Mouse (Mus musculus) heart, adult 8-10 months (tissue): ENCODE measurements around the gene Clec14a. TPM values are rescaled to one million over a fixed set of nuclear protein-coding genes. Genes with fewer than 3 reads are reported as not detected.
"Not testable (repeated sequence)": the region's sequence is repeated elsewhere in the genome, so short reads cannot be mapped to it uniquely, and the experiment has no call there.

ENCODE experiments used
- DNase-seq: peaks from one replicate; pipeline ENCODE4 v3.0.0; 2022; ENCODE audit warnings: low spot score
- total RNA-seq, 4 experiments: library from RNA; stranded (reverse); gene quantifications; 2 replicates each; pipeline ENCODE4 v1.2.4; 2022

Clec14a gene
- 10 to 100 TPM; 12.6 to 15.8 (median 13.7) TPM for total RNA-seq

GRCm38 (mm10) chr12:58268563-58269501, at the start of gene Clec14a:
TSS of gene Clec14a (minus strand) at chr12:58269290.
- peak; percentile 81 for DNase-seq

DNA sequence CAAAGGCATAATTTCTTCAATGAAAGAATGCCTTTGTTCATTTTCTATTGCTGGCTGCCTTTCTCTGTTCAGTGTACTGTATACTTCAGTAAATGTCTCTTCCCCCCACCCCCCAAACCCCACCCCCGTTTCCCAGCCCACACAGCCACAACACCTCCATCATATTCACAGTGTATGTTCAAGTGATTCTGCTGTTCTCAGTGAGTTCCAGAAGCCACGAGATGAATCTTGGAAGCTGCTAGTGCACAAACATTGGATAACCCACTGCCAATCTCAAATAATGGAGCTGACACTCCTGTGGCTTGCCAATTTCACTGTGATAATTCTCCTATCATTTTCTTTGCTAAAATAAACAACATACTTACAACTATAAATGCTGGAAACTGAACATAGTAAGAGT, 38.7 kb upstream of the Clec14a start:
- DNase-seq = no peak

DNA sequence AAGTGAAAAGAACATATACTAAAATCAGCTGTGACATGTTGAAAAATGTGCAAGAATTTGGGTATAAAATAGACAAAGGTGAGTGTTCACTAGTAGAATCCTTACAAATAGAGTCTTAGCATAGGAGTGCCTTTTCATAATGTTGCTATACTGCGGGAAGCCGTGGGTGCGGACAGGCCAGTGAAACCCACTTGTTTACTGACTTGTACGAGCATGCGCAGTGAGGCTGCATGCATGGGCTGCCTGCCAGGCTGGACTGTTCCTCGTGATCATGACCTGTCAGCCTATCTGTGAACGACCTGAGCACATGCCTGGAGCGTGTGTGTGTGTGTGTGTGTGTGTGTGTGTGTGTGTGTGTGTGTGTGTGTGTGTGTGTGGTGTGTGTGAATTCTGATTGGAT, 37.3 kb upstream of the Clec14a start:
- not testable (repeated sequence) for DNase-seq

- no peak for DNase-seq
Measured at GRCm38 (mm10) chr12:58305567-58305966, 36.5 kb upstream of the Clec14a start.

DNA sequence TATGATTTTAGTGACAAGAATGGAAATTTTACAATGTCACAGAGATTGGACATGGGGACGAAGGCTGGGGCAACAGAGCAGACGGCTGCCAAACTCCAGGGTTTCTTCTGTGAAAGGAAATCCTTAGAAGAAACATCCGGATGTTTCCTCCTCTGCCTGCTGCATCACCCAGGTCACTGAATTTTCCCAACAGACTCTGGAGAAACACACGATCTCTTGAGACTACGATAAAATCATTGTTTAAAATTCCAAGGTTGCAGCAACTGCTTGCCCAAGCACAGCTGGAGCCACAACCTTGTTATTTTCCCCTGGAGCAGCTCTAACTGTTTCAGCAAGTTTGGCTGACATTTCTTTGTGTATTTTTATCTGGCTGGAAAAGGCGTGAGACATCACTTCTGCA, 27.9 kb upstream of the Clec14a start:
- DNase-seq = no peak

DNA sequence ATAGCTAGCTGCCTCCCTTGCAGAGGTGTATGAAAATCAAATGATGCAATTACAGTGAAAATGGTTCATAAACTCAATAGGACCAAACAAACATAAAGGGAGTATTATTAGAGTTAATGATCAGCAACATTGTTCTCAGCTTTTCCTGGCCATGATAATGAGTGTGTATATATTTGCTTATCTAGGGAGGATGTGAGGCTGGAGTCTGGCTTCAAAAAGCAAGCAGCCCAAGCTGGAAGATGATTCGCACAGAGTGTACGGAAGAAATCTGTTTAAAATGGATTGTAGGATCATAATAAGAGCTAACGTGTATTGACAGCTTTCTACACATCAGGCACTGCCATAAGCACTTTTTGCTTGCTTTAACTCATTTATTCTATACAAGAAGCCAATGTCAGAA, 16.8 kb upstream of the Clec14a start:
- no peak for DNase-seq

DNA sequence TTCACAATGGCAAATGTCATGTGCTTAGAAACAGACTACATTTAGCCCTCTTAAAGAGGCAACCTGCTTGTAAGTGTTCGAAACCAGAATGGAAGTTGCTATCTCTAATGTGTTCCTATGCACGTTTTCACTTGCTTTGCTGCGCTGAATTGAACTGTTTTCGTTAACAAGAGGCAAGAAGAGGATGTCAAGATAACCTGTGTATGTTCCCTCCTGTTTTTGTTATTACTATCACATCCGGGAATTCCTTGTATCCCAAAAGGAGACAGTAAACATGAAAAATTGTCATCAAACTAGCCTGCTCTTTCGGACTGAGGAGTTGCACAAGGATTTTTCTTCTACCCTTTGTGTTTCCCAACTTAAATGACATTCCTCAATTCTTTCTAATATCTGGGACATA, 1.4 kb upstream of the Clec14a start:
- peak; percentile 9 for DNase-seq

DNA sequence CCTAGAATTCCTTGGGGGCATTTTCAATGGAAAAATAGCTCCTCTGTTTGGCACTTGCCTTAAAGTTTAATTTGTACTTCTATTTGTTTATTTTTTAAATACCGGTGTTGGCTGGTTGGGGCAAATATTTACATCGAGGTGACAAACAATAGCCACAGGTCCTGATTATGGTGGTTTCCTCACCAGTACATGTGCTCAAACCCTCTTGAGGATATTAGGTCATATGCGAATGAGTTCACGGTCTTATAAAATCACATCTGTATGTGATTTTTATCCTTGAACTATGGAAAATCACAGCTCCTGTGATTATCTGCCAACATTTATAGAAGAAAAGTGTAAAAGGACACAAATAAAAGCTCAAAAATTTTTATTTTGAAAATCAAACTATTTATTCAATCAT, 415 bp upstream of the Clec14a start:
- DNase-seq = no peak

- DNase-seq = peak; percentile 17
Measured at GRCm38 (mm10) chr12:58268186-58268562, 916 bp downstream of the Clec14a start.

GRCm38 (mm10) chr12:58267779-58268178, 1.3 kb downstream of the Clec14a start:
- DNase-seq = peak; percentile 6

GRCm38 (mm10) chr12:58251901-58252300, 17.2 kb downstream of the Clec14a start:
- no peak for DNase-seq

- no peak for DNase-seq
Measured at GRCm38 (mm10) chr12:58232489-58232888, 36.6 kb downstream of the Clec14a start.

GRCm38 (mm10) chr12:58225644-58226043, 43.4 kb downstream of the Clec14a start:
- DNase-seq = no peak

DNA sequence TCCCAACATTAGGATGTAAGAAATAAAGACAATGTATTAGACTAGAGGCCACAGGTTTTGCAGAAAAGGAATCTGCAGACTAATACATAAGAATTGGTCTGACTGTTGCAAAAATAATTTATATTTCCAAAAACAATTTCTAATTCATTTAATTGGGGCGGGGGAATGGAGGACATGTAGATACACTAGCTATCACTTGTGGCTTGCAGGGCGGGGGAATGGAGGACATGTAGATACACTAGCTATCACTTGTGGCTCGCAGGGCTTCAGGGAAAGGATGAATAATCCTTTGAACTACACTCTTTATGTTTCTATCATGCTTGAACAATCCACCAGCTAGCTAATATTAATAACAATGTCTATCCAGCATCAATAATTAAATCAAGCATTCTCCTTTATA, 50.0 kb downstream of the Clec14a start:
- DNase-seq = no peak

DNA sequence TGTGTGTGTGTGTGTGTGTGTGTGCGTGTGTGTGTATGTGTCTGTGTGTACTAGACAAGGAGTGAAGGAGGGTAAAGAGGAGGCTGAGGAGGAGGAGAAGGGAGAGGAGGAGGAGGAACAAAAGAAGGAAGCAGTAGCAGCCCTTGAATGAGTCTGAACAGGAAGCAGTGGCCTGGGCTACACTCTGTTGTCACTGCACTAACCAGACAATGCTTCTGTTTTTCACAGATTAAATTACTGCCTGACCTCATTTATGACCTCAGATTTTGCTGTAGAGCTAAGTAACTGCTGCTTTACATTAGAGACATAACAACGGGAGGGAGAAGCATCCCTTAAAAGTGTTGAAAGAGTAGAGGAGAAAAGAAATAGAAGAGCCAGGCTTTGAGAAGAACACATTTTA, 52.9 kb downstream of the Clec14a start:
- DNase-seq = no peak

Other genes with a start within 250 kb of the Clec14a start
- under 1 TPM in 2 of 4 experiments, not detected in 2; 0.14 to 0.16 TPM for gene Sstr1, start 57.5 kb downstream of the Clec14a start, total RNA-seq